Mouse (Mus musculus) CH12.LX (cell line): ENCODE results near the gene Abhd16b.

Experiments used
- CHD2 ChIP-seq: IDR thresholded peaks from 2 replicates; pipeline ENCODE4 v1.6.1; 2011; ENCODE audit warnings: low read length, improper control_type of control experiment
- CTCF ChIP-seq, 2 experiments: IDR thresholded peaks in 1 of 2; conservative IDR thresholded peaks in 1 of 2; 2 replicates each; pipeline ENCODE4 v1.5.1; 2011 to 2012; ENCODE audit warnings: low read depth in 2 of 2, low read length in 2 of 2, improper control_type of control experiment in 1 of 2, inconsistent platforms in 1 of 2, mild to moderate bottlenecking in 1 of 2, moderate library complexity in 1 of 2
- EP300 ChIP-seq: IDR thresholded peaks from 2 replicates; pipeline ENCODE4 v1.6.1; 2011; ENCODE audit warnings: low read length, improper control_type of control experiment
- TBP ChIP-seq: conservative IDR thresholded peaks from 2 replicates; pipeline ENCODE4 v1.6.1; 2011; ENCODE audit warnings: low read depth, low read length, improper control_type of control experiment
- ZKSCAN1 ChIP-seq: IDR thresholded peaks from 2 replicates; pipeline ENCODE4 v1.6.1; 2012; ENCODE audit warnings: low read depth, inconsistent platforms, low read length, improper control_type of control experiment, borderline replicate concordance

- TF ChIP-seq CTCF (conservative IDR thresholded peaks at IDR 0.05 in 1 of 2, IDR thresholded peaks at IDR 0.05 in 1 of 2; ENCODE audit: low read depth in 2 of 2, low read length in 2 of 2): no peak
- no peak for TF ChIP-seq ZKSCAN1
- no peak for TF ChIP-seq CHD2
- peak; percentile 77; the same call in 1 of the 2 replicates for TF ChIP-seq TBP
- TF ChIP-seq EP300: no peak
These were observed 27.3 kb downstream of the Abhd16b start, which contains the start of gene Dnajc5 for GRCm38 (mm10) chr2:181520118-181520935.
